Mouse (Mus musculus): ENCODE results near the gene Tmem30c.

Tmem30c gene

GRCm38 (mm10) chr16:57302792-57303698 lies 10.4 kb upstream of the Tmem30c start:
- in situ Hi-C loops (cut with MboI; ENCODE audit: low pct_unique_long_range_greater_than_20kb in 1 of 2, low sequenced_read_pairs in 2 of 2, unreplicated experiment in 1 of 2): no loop called here

- in situ Hi-C loops (cut with MboI; ENCODE audit: low pct_unique_long_range_greater_than_20kb in 1 of 2, low sequenced_read_pairs in 2 of 2, unreplicated experiment in 1 of 2): no loop called here
These were observed 8.9 kb upstream of the Tmem30c start for GRCm38 (mm10) chr16:57301512-57302115.

GRCm38 (mm10) chr16:57295216-57295934 lies 2.7 kb upstream of the Tmem30c start:
- in situ Hi-C loops (cut with MboI; ENCODE audit: low pct_unique_long_range_greater_than_20kb in 1 of 2, low sequenced_read_pairs in 2 of 2, unreplicated experiment in 1 of 2): no loop called here

- in situ Hi-C loops (cut with MboI; ENCODE audit: low pct_unique_long_range_greater_than_20kb in 1 of 2, low sequenced_read_pairs in 2 of 2, unreplicated experiment in 1 of 2): no loop called here
These were observed 369 bp downstream of the Tmem30c start for GRCm38 (mm10) chr16:57292296-57292695.

GRCm38 (mm10) chr16:57291696-57292095 lies 969 bp downstream of the Tmem30c start:
- in situ Hi-C loops (cut with MboI; ENCODE audit: low pct_unique_long_range_greater_than_20kb in 1 of 2, low sequenced_read_pairs in 2 of 2, unreplicated experiment in 1 of 2): no loop called here

- in situ Hi-C loops (cut with MboI; ENCODE audit: low pct_unique_long_range_greater_than_20kb in 1 of 2, low sequenced_read_pairs in 2 of 2, unreplicated experiment in 1 of 2): no loop called here
These were observed 11.2 kb downstream of the Tmem30c start for GRCm38 (mm10) chr16:57281417-57281816.

GRCm38 (mm10) chr16:57280221-57281217 lies 12.1 kb downstream of the Tmem30c start:
- in situ Hi-C loops (cut with MboI; ENCODE audit: low pct_unique_long_range_greater_than_20kb in 1 of 2, low sequenced_read_pairs in 2 of 2, unreplicated experiment in 1 of 2): no loop called here

GRCm38 (mm10) chr16:57278976-57279626 lies 13.6 kb downstream of the Tmem30c start:
- in situ Hi-C loops (cut with MboI; ENCODE audit: low pct_unique_long_range_greater_than_20kb in 1 of 2, low sequenced_read_pairs in 2 of 2, unreplicated experiment in 1 of 2): no loop called here

- in situ Hi-C loops (cut with MboI; ENCODE audit: low pct_unique_long_range_greater_than_20kb in 1 of 2, low sequenced_read_pairs in 2 of 2, unreplicated experiment in 1 of 2): no loop called here
These were observed 22.9 kb downstream of the Tmem30c start for GRCm38 (mm10) chr16:57269751-57270150.

- in situ Hi-C loops (cut with MboI; ENCODE audit: low pct_unique_long_range_greater_than_20kb in 1 of 2, low sequenced_read_pairs in 2 of 2, unreplicated experiment in 1 of 2): no loop called here
These were observed 24.4 kb downstream of the Tmem30c start for GRCm38 (mm10) chr16:57268058-57268841.

- in situ Hi-C loops (cut with MboI; ENCODE audit: low pct_unique_long_range_greater_than_20kb in 1 of 2, low sequenced_read_pairs in 2 of 2, unreplicated experiment in 1 of 2): no loop called here
These were observed 25.6 kb downstream of the Tmem30c start for GRCm38 (mm10) chr16:57267068-57267467.

GRCm38 (mm10) chr16:57260152-57260551 lies 32.5 kb downstream of the Tmem30c start:
- in situ Hi-C loops (cut with MboI; ENCODE audit: low pct_unique_long_range_greater_than_20kb in 1 of 2, low sequenced_read_pairs in 2 of 2, unreplicated experiment in 1 of 2): no loop called here

- in situ Hi-C loops (cut with MboI; ENCODE audit: low pct_unique_long_range_greater_than_20kb in 1 of 2, low sequenced_read_pairs in 2 of 2, unreplicated experiment in 1 of 2): no loop called here
These were observed 33.1 kb downstream of the Tmem30c start for GRCm38 (mm10) chr16:57259356-57260083.

- in situ Hi-C loops (cut with MboI; ENCODE audit: low pct_unique_long_range_greater_than_20kb in 1 of 2, low sequenced_read_pairs in 2 of 2, unreplicated experiment in 1 of 2): no loop called here
These were observed 40.9 kb downstream of the Tmem30c start for GRCm38 (mm10) chr16:57251589-57252421.

- in situ Hi-C loops (cut with MboI; ENCODE audit: low pct_unique_long_range_greater_than_20kb in 1 of 2, low sequenced_read_pairs in 2 of 2, unreplicated experiment in 1 of 2): no loop called here
These were observed 41.7 kb downstream of the Tmem30c start for GRCm38 (mm10) chr16:57250991-57251390.
